Mouse (Mus musculus): ENCODE results near the gene Thoc2.
"Not testable (repeated sequence)": the region's sequence is repeated elsewhere in the genome, so short reads cannot be mapped to it uniquely, and the experiment has no call there.

Thoc2 gene

DNA sequence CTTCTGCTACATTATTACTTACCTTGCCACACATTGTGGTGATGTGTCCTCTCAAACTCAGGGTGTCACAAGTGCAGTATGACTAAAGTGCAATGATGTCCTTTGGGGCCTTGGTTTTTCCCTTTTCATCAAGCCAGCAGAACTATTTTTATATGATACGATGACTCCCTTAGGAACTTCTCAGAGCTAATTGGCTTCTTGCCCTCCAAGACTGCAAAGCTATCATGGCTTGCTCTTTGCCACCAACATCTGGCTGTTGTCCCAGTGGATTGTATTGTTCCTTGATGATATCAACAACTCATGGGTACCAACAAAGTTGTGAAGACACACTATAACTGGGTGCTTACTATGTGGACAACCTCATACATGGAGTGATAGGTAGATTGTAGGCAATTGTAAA, at the start of gene Thoc2:
Gene Thoc2, minus strand, starts transcription at position 101 of the 400 bp plus-strand sequence.
- DNase-seq (ENCODE audit: low spot score) = no peak

DNA sequence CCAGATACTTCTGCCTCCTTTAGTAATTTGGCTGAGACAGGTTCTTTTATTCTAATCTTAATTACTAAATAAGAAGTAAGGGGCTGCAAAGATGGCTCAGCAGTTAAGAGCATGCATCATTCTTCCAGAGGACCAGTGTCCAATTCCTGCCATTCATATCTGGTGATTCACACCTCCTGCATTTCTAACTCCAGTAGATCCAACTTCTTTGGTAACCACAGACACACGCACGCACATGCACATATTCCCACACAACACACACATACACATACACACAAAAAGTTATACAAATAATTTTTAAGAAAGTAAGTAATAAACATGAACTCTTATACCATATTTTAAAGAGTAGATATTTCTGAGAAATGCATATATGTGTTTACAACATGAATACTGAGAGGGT, 49.6 kb upstream of the Thoc2 start:
- no peak for DNase-seq (ENCODE audit: low spot score)

DNA sequence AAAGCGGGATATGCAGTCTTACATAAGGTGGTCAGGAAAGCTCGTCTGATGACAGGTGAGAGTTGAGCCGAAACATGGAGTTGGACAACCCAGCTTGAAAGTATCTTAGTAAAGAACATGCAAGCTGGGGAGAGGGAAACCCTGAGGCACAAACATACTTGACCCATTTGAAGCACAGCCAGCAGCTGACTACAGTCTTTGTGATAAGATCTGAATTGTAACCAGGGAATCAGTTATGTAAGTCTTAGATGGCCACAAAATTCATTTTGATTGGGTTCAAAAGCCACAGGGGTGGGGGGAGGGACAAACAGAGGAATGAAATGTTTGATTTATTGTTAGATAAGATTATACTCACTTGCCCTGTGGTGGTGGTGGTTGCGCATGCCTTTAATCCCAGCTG, 48.9 kb upstream of the Thoc2 start:
- DNase-seq (ENCODE audit: low spot score) = no peak

DNA sequence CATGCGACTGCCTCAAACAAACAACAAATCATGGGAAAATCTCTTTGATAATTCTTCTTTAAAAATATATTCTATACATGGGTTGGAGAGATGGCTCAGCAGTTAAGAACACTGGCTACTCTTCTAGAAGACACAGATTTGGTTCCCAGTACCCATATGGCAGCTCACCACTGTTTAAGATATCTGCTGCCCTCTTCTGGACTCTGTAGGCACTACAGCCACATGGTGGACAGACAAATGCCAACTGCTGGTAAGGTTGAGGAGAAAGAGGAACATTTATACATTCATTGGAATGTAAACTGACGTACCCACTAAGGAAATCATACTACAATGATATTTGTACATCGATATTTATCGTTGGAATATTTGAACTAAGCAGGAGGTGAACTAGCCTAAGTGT, 36.7 kb upstream of the Thoc2 start:
- DNase-seq (ENCODE audit: low spot score) = no peak

DNA sequence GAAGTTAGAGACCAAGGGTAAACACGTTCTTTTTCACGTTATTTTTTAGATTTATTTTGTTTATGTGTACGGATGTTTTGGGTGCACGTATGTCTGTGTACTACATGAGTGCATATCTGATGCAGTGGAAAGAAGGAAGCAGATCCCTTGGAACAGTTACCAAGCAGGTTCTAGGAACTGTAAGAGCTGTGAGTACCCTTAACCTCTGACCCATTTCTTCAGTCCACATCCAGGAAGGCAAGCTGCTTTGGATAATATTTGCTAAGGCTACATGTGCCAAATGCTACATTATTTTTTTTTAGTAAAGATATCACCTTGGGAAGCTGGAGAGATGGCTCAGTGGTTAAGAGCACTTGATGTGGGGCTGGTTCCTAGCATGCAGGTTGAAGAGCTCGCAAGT, 21.4 kb upstream of the Thoc2 start:
- DNase-seq (ENCODE audit: low spot score) = no peak

DNA sequence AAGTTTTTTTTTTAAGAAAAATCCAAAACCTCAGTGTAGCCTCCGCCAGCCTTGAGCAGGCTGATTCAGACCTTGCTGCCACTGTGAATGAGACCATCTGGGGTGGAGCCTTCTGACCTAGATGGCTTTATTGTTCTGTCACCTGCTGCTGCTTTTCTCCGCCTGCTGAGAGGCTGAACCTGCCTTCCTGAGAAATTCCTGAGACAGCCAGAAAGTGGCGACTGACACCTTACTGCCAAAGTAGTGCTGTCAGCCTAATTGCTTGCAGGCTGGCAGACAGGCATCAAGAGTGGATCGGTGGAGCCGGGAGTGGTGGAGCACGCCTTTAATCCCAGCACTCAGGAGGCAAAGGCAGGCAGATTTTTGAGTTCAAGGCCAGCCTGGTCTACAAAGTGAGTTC, 11.3 kb upstream of the Thoc2 start:
- DNase-seq (ENCODE audit: low spot score) = not testable (repeated sequence)

DNA sequence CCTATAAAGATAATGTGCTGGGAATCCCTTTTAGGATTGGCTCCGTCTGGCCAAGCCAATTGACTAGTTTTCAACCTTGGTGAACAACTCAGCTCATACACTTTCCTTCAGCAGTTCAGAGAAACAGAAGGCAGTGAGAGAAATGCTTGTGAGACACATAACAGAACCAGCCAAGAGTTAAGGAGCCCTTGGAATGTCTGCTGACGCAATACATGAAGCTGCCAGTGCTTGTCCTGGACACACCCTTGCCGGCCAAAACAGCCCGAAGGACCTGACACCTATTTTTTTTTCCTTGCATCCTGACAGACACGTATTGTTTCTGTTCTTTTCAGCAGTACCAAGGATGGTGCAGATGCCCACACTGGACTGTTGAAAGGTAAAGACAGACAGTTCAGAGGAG, 4.2 kb upstream of the Thoc2 start:
- DNase-seq (ENCODE audit: low spot score) = no peak

DNA sequence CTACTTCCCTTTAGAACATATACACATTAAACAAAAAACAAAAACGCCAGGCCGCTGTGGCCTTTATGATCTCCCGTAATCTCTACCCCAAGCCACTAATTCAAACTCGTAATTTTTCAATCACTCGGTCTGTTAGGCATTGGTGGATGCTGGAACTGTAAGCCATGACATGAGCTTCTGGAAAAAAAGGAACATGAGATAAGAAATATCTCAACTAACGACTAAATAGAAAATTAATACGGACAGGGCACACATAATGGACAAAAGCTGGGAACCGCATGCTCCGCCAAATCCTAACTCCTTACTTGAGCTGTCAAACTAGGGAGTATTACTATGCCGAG, 8.4 kb downstream of the Thoc2 start:
- DNase-seq (ENCODE audit: low spot score) = no peak

DNA sequence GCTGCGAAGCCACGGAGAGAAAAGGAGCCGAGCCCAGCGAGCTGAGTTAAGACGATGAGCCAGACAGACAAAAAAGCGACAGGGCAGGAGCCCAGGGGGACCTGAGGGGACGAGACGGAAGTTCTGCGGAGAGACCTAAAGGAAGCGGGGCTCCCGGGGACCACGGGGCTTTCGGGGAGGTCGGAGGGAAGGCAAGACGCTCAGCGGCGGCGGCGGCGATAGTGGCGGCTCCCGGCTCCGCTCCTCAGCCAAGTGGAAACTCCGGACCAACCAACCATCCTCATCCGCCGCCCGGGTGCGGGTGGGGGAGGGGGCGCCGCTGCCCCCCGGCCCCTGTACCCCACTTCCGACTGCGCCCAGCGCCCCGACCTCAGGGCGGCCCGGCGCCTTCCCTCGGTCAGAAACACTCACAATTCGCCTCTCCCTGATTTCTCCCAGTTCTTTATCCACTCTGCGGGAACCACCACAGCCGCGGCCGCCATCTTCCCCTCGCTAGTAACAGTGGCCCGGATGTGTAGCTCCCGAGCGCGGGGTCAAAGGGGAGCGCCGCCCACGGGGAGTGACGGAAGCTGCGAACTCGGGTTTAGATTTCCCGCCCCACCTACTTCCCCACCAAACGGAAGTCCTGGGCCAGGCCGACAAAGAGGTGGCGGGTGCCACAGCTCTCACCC, 8.9 kb downstream of the Thoc2 start:
- peak; percentile 70 for DNase-seq (ENCODE audit: low spot score)

DNA sequence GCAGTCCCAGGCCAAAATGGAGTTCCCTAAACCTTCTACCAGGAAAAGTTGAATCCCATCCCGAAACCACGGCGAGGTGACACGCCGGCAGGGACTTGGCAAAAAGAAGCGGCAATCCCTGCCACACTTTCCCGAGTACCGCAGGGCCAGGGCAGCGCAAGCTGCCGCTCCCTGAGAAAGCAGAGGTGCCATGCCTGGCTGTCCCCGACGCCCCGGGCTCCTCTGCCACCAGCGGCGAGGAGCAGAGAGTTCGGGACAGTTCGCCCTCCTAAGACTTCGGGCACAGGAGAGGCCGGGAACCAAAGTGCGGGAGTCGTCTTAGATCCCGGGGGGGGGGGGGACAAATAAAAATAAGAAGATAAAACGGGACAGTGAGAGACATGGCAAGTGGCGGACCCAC, 9.5 kb downstream of the Thoc2 start:
- DNase-seq (ENCODE audit: low spot score) = no peak

DNA sequence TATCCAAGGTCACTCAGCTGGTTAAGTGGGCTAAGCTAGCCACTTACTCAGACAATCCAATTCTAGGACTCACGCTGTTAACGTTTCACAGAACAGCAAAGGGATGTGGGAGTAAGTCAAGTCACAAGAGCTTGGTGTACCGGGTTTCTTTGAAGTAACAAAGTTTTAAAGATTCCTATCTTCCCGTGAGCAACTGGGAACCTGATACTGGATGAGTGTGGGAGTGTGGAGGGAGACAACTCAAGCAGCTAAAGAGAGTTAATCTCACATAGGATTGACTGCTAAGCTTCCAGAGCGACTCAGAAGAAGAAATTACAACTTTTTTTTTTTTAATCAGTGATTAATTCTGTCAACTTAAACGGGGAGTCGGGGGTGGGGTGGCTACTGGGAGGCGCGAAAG, 10.0 kb downstream of the Thoc2 start:
- DNase-seq (ENCODE audit: low spot score) = no peak

DNA sequence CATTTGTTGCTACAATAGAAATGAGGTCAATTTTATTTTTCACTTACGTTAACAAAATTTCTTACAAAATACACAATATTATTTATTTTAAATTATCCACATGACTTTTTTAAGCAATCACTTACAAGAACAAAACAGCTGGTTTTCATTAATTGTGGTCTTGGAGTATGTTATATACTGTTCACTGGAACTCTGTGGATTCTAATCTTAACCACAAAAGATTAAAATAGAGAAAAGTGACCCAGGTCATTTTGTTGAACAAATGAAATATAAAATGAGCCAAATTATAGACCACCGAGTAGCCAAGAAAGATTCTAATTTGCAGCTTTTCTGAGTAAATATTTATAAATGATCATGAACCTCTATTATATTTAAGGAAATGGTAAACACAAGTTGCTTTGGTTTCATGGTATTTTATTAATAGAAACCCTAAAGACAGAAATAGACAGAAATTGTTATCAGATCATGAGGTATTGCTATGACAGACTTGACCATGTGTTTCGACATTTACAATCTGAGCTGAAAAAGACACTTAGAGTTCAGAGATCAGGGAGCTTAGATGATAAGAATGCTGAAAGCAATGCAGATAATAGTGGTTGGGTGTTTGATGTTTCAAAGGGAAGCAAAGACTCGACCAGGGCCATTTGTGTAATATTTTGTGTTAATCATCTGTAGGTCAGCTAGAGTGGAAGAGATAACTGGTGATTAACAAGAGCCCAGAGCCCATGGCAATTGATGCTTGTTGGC, 35.5 kb downstream of the Thoc2 start:
- DNase-seq (ENCODE audit: low spot score) = no peak

DNA sequence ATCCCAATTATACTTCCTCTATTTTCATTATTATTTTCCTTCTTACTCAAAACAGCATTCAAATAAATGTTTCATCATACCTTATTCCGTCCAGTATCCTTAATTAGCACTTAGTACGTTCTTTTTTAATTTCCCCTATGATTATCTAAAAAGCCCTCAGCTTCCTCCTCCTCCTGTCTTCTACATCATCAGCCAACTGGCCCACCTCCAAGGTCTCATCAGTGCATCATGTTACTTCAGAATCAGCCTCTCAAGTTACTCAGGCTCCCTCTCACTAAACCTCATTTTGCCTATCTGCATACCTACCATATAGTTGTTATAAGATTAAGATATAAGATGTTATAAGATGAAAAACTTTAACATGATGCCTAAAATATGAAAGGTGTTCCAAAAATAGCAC, 43.9 kb downstream of the Thoc2 start:
- DNase-seq (ENCODE audit: low spot score) = no peak

DNA sequence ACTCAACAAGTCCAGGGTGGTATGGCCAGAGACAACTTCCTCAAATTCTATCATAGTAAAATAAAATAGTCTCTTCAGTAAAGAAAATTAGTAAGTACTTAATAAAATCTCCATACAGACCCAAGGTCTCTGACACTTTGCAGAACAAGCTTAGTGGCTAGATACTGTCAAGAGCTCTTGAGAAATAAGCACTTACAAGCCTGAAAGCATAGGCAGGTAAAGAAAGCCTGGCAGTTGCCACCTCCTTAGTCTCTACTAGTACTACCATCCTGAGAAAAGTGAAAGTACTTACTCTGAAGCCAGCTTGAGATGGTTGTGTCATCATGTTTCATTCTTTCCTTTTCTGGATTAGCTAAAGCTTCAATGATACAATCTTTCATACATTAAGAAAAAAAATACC, 82.7 kb downstream of the Thoc2 start:
- no peak for DNase-seq (ENCODE audit: low spot score)

DNA sequence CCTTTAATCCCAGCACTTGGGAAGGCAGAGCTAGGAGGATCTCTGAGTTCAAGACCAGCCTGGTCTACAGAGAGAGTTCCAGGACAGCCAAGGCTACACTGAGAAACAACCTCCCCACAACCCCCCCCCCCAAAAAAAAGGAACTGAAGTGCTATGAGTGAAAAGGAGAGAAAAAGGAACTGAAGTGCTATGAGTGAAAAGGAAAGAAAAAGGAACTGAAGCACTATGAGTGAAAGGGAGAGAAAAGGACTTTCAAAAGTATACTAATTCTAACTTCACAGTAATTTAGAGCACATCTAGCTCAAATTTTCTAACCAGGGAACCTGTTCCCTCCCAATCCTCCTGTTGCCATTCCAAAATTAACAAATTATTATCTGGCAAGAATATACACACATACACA, 114.9 kb downstream of the Thoc2 start:
- DNase-seq (ENCODE audit: low spot score) = no peak

DNA sequence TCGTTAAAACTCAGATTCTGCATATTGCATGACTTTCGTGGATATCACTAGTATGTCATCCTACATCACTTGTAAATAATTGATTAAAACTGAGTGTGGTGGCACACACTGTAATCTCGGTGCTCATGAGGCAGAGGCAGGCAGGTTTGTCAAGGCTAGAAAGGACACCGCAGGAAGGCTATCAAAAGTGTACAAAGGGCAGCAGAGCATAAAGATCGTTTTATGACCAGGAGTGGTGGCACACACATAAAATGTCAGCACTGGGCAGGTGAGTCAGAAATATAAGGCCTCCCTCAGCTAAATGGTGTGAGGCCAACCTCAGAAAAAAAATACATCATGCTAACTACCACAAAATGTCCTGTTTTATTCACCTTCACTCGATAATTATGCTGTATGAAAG, 127.2 kb downstream of the Thoc2 start:
- DNase-seq (ENCODE audit: low spot score) = no peak
